Mouse (Mus musculus) CH12.LX (cell line): ENCODE data around the gene Sall1. TPM values are rescaled to one million over a fixed set of nuclear protein-coding genes. Genes with fewer than 3 reads are reported as not detected.

ENCODE experiments used
- DNase-seq: peaks from one replicate; pipeline ENCODE4 v3.0.0-alpha.2; 2013; ENCODE audit errors: extremely low read depth
- H3K27ac ChIP-seq: 2 replicates; pipeline ENCODE4 v1.5.1; 2012; ENCODE audit warnings: low read depth, mild to moderate bottlenecking, control low read depth, moderate library complexity; ENCODE audit not compliant: insufficient read depth
- H3K27me3 ChIP-seq: replicated peaks from 2 replicates; pipeline ENCODE3; 2012; ENCODE audit warnings: inconsistent platforms
- H3K36me3 ChIP-seq, 2 experiments: replicated peaks in 1 of 2; 2 replicates each; pipeline versions ENCODE3 to v1.6.1; 2012; ENCODE audit warnings: inconsistent platforms in 1 of 2, low read length in 1 of 2, mild to moderate bottlenecking in 1 of 2, mixed read lengths in 1 of 2, moderate library complexity in 1 of 2; ENCODE audit not compliant: control insufficient read depth in 1 of 2, insufficient read depth in 1 of 2
- H3K4me1 ChIP-seq, 2 experiments: 2 replicates each; pipeline ENCODE4 v1.6.1; 2012; ENCODE audit warnings: inconsistent platforms in 1 of 2, moderate library complexity in 1 of 2; ENCODE audit not compliant: insufficient read depth in 2 of 2, control insufficient read depth in 1 of 2
- H3K4me2 ChIP-seq: 2 replicates; pipeline ENCODE4 v1.6.1; 2012; ENCODE audit warnings: low read depth, mild to moderate bottlenecking, control low read depth; ENCODE audit not compliant: poor library complexity, insufficient read depth, severe bottlenecking
- H3K4me3 ChIP-seq, 3 experiments: fragments of 150-350 bp in 1 of 3; sonication (generic) in 1 of 3; replicated peaks in 1 of 3; 2 replicates each; pipeline versions ENCODE3 to v1.5.1; 2011 to 2012; ENCODE audit warnings: low read depth in 2 of 3, low read length in 2 of 3, mild to moderate bottlenecking in 2 of 3, moderate library complexity in 2 of 3, control low read depth in 1 of 3, improper control_type of control experiment in 1 of 3, inconsistent platforms in 1 of 3, mixed read lengths in 1 of 3; ENCODE audit not compliant: poor library complexity in 1 of 3
- H3K79me2 ChIP-seq: replicated peaks from 2 replicates; pipeline ENCODE4 v1.6.1; 2012; ENCODE audit warnings: mild to moderate bottlenecking, moderate library complexity; ENCODE audit not compliant: control insufficient read depth, poor library complexity, insufficient read depth, severe bottlenecking; ENCODE audit errors: extremely low read depth
- H3K9ac ChIP-seq: 2 replicates; pipeline ENCODE4 v1.6.1; 2012; ENCODE audit warnings: low read depth, mild to moderate bottlenecking, control low read depth, moderate library complexity; ENCODE audit not compliant: insufficient read depth
- H3K9me3 ChIP-seq: replicated peaks from 2 replicates; pipeline ENCODE3; 2012; ENCODE audit warnings: low read length, inconsistent platforms, mixed read lengths
- CHD1 ChIP-seq: IDR thresholded peaks from 2 replicates; pipeline ENCODE4 v1.6.1; 2012; ENCODE audit warnings: low read depth, low read length, improper control_type of control experiment, inconsistent platforms
- CTCF ChIP-seq, 2 experiments: IDR thresholded peaks in 1 of 2; conservative IDR thresholded peaks in 1 of 2; 2 replicates each; pipeline ENCODE4 v1.5.1; 2011 to 2012; ENCODE audit warnings: low read depth in 2 of 2, low read length in 2 of 2, improper control_type of control experiment in 1 of 2, inconsistent platforms in 1 of 2, mild to moderate bottlenecking in 1 of 2, moderate library complexity in 1 of 2
- ELF1 ChIP-seq: IDR thresholded peaks from 2 replicates; pipeline ENCODE4 v1.6.1; 2014; ENCODE audit warnings: low read depth, mild to moderate bottlenecking, inconsistent platforms, low read length, improper control_type of control experiment
- EP300 ChIP-seq: IDR thresholded peaks from 2 replicates; pipeline ENCODE4 v1.6.1; 2011; ENCODE audit warnings: low read length, improper control_type of control experiment
- ETS1 ChIP-seq: conservative IDR thresholded peaks from 2 replicates; pipeline ENCODE4 v1.6.1; 2012; ENCODE audit warnings: low read depth, mild to moderate bottlenecking, inconsistent platforms, low read length, improper control_type of control experiment, moderate library complexity
- GABPA ChIP-seq: IDR thresholded peaks from 2 replicates; pipeline ENCODE4 v1.6.1; 2012; ENCODE audit warnings: low read depth, low read length, improper control_type of control experiment, inconsistent platforms; ENCODE audit not compliant: insufficient replicate concordance
- JUN ChIP-seq: IDR thresholded peaks from 2 replicates; pipeline ENCODE4 v1.6.1; 2011; ENCODE audit warnings: low read depth, mild to moderate bottlenecking, low read length, improper control_type of control experiment, moderate library complexity; ENCODE audit not compliant: insufficient read depth
- KAT2A ChIP-seq: IDR thresholded peaks from 2 replicates; pipeline ENCODE4 v1.6.1; 2012; ENCODE audit warnings: low read length, improper control_type of control experiment, inconsistent platforms; ENCODE audit not compliant: insufficient replicate concordance
- MAFK ChIP-seq: IDR thresholded peaks from 2 replicates; pipeline ENCODE4 v1.6.1; 2011; ENCODE audit warnings: low read length, improper control_type of control experiment; ENCODE audit not compliant: insufficient replicate concordance
- MXI1 ChIP-seq: IDR thresholded peaks from 2 replicates; pipeline ENCODE4 v1.6.1; 2011; ENCODE audit warnings: mild to moderate bottlenecking, low read depth, low read length, improper control_type of control experiment
- NELFE ChIP-seq: IDR thresholded peaks from 2 replicates; pipeline ENCODE4 v1.6.1; 2011; ENCODE audit warnings: low read depth, low read length, improper control_type of control experiment
- NRF1 ChIP-seq: IDR thresholded peaks from 2 replicates; pipeline ENCODE4 v1.6.1; 2014; ENCODE audit warnings: low read depth, mild to moderate bottlenecking, inconsistent platforms, low read length, improper control_type of control experiment, moderate library complexity
- PAX5 ChIP-seq: IDR thresholded peaks from 2 replicates; pipeline ENCODE4 v1.6.1; 2012; ENCODE audit warnings: low read length, inconsistent platforms, mixed read lengths
- TCF12 ChIP-seq: IDR thresholded peaks from 2 replicates; pipeline ENCODE4 v1.6.1; 2014; ENCODE audit warnings: low read depth, mild to moderate bottlenecking, inconsistent platforms, low read length, improper control_type of control experiment
- ZKSCAN1 ChIP-seq: IDR thresholded peaks from 2 replicates; pipeline ENCODE4 v1.6.1; 2012; ENCODE audit warnings: low read depth, inconsistent platforms, low read length, improper control_type of control experiment, borderline replicate concordance
- ZMIZ1 ChIP-seq: IDR thresholded peaks from 2 replicates; pipeline ENCODE4 v1.6.1; 2012; ENCODE audit warnings: low read depth, mild to moderate bottlenecking, inconsistent platforms, low read length, improper control_type of control experiment
- dilution Hi-C: fragments of 300-500 bp; cut with MboI; formaldehyde crosslinking; loops from 2 replicates; pipeline ENCODE4 v1.14.3; 2020; ENCODE audit warnings: low sequenced_read_pairs; ENCODE audit not compliant: extremely low pct_unique_long_range_greater_than_20kb, extremely low pct_ligation_motif_present
- in situ Hi-C: fragments of 300-500 bp; cut with MboI; formaldehyde crosslinking; loops from 3 replicates; pipeline ENCODE4 v1.14.3; 2019; ENCODE audit warnings: low sequenced_read_pairs, low pct_ligation_motif_present, low pct_unique_long_range_greater_than_20kb, mixed read lengths
- polyA plus RNA-seq: library from polyadenylated mRNA; unstranded; fragments of >175 nt; gene quantifications from 2 replicates; pipeline ENCODE4 v1.2.1, GENCODE M21; 2012; ENCODE audit warnings: low read depth; ENCODE audit not compliant: insufficient read length
- total RNA-seq, 2 experiments: library from RNA; depleted of rRNA; stranded (reverse); fragments of 300-350 nt in 1 of 2; fragments of >200 nt in 1 of 2; gene quantifications; 2 replicates each; pipeline ENCODE4 v1.2.3; 2012 to 2014

Gene Sall1
- total and polyA plus RNA-seq, 3 experiments: not detected

DNA sequence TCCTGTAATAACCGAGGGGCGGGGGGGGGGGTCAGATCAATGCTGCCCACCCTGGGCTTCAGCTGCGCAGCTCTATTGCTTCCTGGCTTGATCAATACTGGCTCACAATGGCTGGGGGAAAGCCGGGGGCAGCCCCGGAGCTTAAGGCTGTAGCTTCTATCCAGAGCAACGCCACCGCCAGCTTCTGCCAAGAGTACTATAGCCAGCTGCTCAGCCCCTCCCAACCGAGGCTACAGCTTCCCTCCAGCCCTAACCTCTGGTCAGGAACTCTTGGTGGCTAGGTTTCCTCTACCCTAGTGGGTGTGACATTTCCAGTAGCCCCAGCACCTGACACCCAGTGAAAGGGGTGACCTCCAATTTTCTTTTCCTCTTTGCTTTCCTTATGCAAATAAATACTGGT lies 36.8 kb downstream of the Sall1 start:
- TF ChIP-seq PAX5 (no peak), ETS1 (no peak), ZMIZ1 (no peak)
- DNase-seq: peak; percentile 27
- Histone ChIP-seq H3K9me3 (peaks cover 35% of the 10 kb centered on the region), H3K4me2 (no peak overlapping the region), H3K27ac (no peak overlapping the region), H3K4me1 (peaks cover 7 to 33% of the 10 kb centered on the region in 2 experiments), H3K9ac (no peak overlapping the region), H3K36me3 (no peaks in the 10 kb centered on the region), H3K27me3 (no peaks in the 10 kb centered on the region), H3K79me2 (no peaks in the 10 kb centered on the region), H3K4me3 (no peak overlapping the region)
- in situ Hi-C loops (no loop called here), dilution Hi-C loops (no loop called here)

DNA sequence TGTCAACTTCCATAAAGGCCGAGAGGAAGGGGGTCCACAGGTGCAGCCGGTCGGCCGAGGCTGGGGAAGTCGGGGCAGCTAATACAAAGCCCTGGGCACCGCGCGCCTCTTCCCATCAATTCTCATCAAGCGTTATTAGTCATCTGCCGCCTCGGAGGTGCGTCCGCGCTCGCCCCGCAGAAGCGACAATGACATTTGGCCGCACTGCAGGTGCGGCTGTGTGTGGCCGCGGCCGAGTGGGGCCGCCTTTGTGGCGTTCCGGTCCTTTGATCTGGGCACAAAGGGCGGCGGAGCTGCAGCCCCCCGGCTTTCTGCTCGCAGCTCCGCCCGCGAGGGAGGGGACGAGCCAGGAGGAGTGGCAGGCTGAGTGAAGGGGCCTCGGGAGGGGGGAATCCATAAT lies 37.5 kb downstream of the Sall1 start:
- dilution Hi-C loops (no loop called here), in situ Hi-C loops (no loop called here)
- Histone ChIP-seq H3K9ac (no peak overlapping the region), H3K36me3 (no peaks in the 10 kb centered on the region), H3K4me2 (peak overlapping the region; percentile 39), H3K79me2 (no peaks in the 10 kb centered on the region), H3K9me3 (peaks cover 37% of the 10 kb centered on the region), H3K4me3 (peak overlapping the region in 2 of 3 experiments; percentile 32 to 38), H3K27me3 (no peaks in the 10 kb centered on the region), H3K27ac (no peak overlapping the region), H3K4me1 (peaks cover 8 to 40% of the 10 kb centered on the region in 2 experiments)
- no peak for TF ChIP-seq KAT2A
- TF ChIP-seq GABPA: no peak
- no peak for TF ChIP-seq NELFE
- TF ChIP-seq TCF12: 0 out of 2 replicates have a peak, but pooled peaks have one; percentile 22
- no peak for TF ChIP-seq NRF1
- TF ChIP-seq CTCF (conservative IDR thresholded peaks at IDR 0.05 in 1 of 2, IDR thresholded peaks at IDR 0.05 in 1 of 2; ENCODE audit: low read depth in 2 of 2, low read length in 2 of 2): no peak
- TF ChIP-seq JUN: no peak
- DNase-seq: peak; percentile 21

DNA sequence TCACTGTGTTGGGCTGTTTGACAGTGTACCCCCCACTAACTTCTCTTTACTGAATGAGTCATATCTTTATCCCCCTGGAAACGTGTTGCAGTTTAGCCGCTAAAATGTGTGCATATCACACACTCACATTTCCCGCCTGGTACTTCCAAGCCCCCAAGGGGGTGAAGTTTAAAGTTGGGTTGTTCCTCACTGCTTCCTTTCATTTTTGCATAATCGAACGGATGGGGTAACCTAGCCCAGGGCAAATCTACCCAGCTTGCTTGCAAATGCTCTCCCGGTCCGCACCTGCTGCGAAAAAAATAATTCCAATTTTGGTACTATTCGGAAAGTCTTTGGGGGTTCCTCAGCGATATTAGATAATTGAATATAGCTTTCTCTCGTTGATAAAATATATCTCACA lies 38.2 kb downstream of the Sall1 start:
- dilution Hi-C loops (no loop called here), in situ Hi-C loops (no loop called here)
- peaks cover 38% of the 10 kb centered on the region for H3K9me3 ChIP-seq
- H3K4me3 ChIP-seq: no peak overlapping the region
- H3K79me2 ChIP-seq: no peaks in the 10 kb centered on the region
- no peaks in the 10 kb centered on the region for H3K36me3 ChIP-seq
- H3K9ac ChIP-seq: no peak overlapping the region
- peak overlapping the region; percentile 39 for H3K4me2 ChIP-seq
- H3K4me1 ChIP-seq: peaks cover 8 to 46% of the 10 kb centered on the region in 2 experiments
- TF ChIP-seq CHD1: no peak
- no peak for TF ChIP-seq ELF1
- 0 out of 2 replicates have a peak, but pooled peaks have one; percentile 39 for TF ChIP-seq EP300
- TF ChIP-seq MAFK: no peak
- no peak for TF ChIP-seq MXI1
- 0 out of 2 replicates have a peak, but pooled peaks have one; percentile 7 for TF ChIP-seq ETS1
- no peak for TF ChIP-seq ZMIZ1
- TF ChIP-seq ZKSCAN1: no peak
- H3K27me3 ChIP-seq: no peaks in the 10 kb centered on the region
- DNase-seq: peak; percentile 42
- no peak overlapping the region for H3K27ac ChIP-seq
